Mouse (Mus musculus): ENCODE data around the gene Cyth4. TPM values are rescaled to one million over a fixed set of nuclear protein-coding genes. Genes with fewer than 3 reads are reported as not detected.

Gene Cyth4
- polyA plus RNA-seq, 1 experiment from 2014 or later, result 1.6 TPM

- Histone ChIP-seq H3K4me3 (ENCODE audit: low read depth, low read length) (no peak within 1 kb of the TSS), H3K27ac (ENCODE audit: low read depth, low read length) (no peak within 1 kb of the TSS), H3K9me3 (ENCODE audit: control insufficient read depth, low read length) (no peaks in the 10 kb centered on the region), H3K9ac (ENCODE audit: low read length) (no peak within 1 kb of the TSS; the same call in 1 of the 2 replicates), H3K4me2 (ENCODE audit: low read depth) (no peak within 1 kb of the TSS), H3K36me3 (ENCODE audit: control insufficient read depth, insufficient read depth, low read length) (no peaks in the 10 kb centered on the region), H3K27me3 (ENCODE audit: control insufficient read depth, insufficient read depth, low read length) (no peaks in the 10 kb centered on the region), H3K4me1 (ENCODE audit: control insufficient read depth, insufficient read depth, low read length) (no peaks in the 10 kb centered on the region)
- ATAC-seq (ENCODE audit: insufficient read depth, low FRiP score, low TSS enrichment), result no peak
- WGBS, result 82% methylated on average over 8 of the region's 8 CpGs
- DNase-seq (ENCODE audit: low spot score), result no peak
Measured at GRCm38 (mm10) chr15:78572658-78573397, 24.0 kb upstream of the Cyth4 start, which contains the start of gene Rac2. Gene Rac2, minus strand, starts transcription at chr15:78572783.

GRCm38 (mm10) chr15:78576284-78576810, 20.5 kb upstream of the Cyth4 start:
- WGBS, result 49% methylated on average over 4 of the region's 4 CpGs
- no peak overlapping the region for H3K4me3 ChIP-seq (ENCODE audit: low read depth, low read length)
- no peak overlapping the region for H3K27ac ChIP-seq (ENCODE audit: low read depth, low read length)
- ATAC-seq (ENCODE audit: insufficient read depth, low FRiP score, low TSS enrichment) (no peak), DNase-seq (ENCODE audit: low spot score) (no peak)
- H3K36me3 ChIP-seq (ENCODE audit: control insufficient read depth, insufficient read depth, low read length), result no peaks in the 10 kb centered on the region
- no peaks in the 10 kb centered on the region for H3K27me3 ChIP-seq (ENCODE audit: control insufficient read depth, insufficient read depth, low read length)
- H3K9me3 ChIP-seq (ENCODE audit: control insufficient read depth, low read length), result no peaks in the 10 kb centered on the region
- H3K9ac ChIP-seq (ENCODE audit: low read length), result no peak overlapping the region
- H3K4me2 ChIP-seq (ENCODE audit: low read depth), result no peak overlapping the region
- peaks cover 3% of the 10 kb centered on the region; the same call in 1 of the 2 replicates for H3K4me1 ChIP-seq (ENCODE audit: control insufficient read depth, insufficient read depth, low read length)

GRCm38 (mm10) chr15:78583352-78583751, 13.5 kb upstream of the Cyth4 start:
- H3K4me2 ChIP-seq (ENCODE audit: low read depth), result no peak overlapping the region
- H3K4me1 ChIP-seq (ENCODE audit: control insufficient read depth, insufficient read depth, low read length), result peaks cover 3% of the 10 kb centered on the region; the same call in 1 of the 2 replicates
- 21% methylated on average over 11 of the region's 11 CpGs for WGBS
- H3K27ac ChIP-seq (ENCODE audit: low read depth, low read length), result no peak overlapping the region
- no peaks in the 10 kb centered on the region for H3K36me3 ChIP-seq (ENCODE audit: control insufficient read depth, insufficient read depth, low read length)
- no peak overlapping the region for H3K4me3 ChIP-seq (ENCODE audit: low read depth, low read length)
- H3K9me3 ChIP-seq (ENCODE audit: control insufficient read depth, low read length), result no peaks in the 10 kb centered on the region
- H3K27me3 ChIP-seq (ENCODE audit: control insufficient read depth, insufficient read depth, low read length), result no peaks in the 10 kb centered on the region
- no peak for DNase-seq (ENCODE audit: low spot score)
- ATAC-seq (ENCODE audit: insufficient read depth, low FRiP score, low TSS enrichment), result no peak
- no peak overlapping the region for H3K9ac ChIP-seq (ENCODE audit: low read length)

GRCm38 (mm10) chr15:78585404-78585803, 11.4 kb upstream of the Cyth4 start:
- no peaks in the 10 kb centered on the region for H3K27me3 ChIP-seq (ENCODE audit: control insufficient read depth, insufficient read depth, low read length)
- no peak overlapping the region for H3K27ac ChIP-seq (ENCODE audit: low read depth, low read length)
- H3K9ac ChIP-seq (ENCODE audit: low read length), result no peak overlapping the region
- DNase-seq (ENCODE audit: low spot score) (no peak), ATAC-seq (ENCODE audit: insufficient read depth, low FRiP score, low TSS enrichment) (no peak)
- H3K4me3 ChIP-seq (ENCODE audit: low read depth, low read length), result no peak overlapping the region
- WGBS, result 89% methylated on average over 7 of the region's 7 CpGs
- H3K4me1 ChIP-seq (ENCODE audit: control insufficient read depth, insufficient read depth, low read length), result no peaks in the 10 kb centered on the region
- no peak overlapping the region for H3K4me2 ChIP-seq (ENCODE audit: low read depth)
- H3K36me3 ChIP-seq (ENCODE audit: control insufficient read depth, insufficient read depth, low read length), result no peaks in the 10 kb centered on the region
- no peaks in the 10 kb centered on the region for H3K9me3 ChIP-seq (ENCODE audit: control insufficient read depth, low read length)

- WGBS, result 60% methylated on average over 18 of the region's 18 CpGs
- H3K4me1 ChIP-seq (ENCODE audit: control insufficient read depth, insufficient read depth, low read length), result no peaks in the 10 kb centered on the region
- H3K4me2 ChIP-seq (ENCODE audit: low read depth), result no peak overlapping the region
- H3K27ac ChIP-seq (ENCODE audit: low read depth, low read length), result no peak overlapping the region
- H3K9ac ChIP-seq (ENCODE audit: low read length), result no peak overlapping the region
- H3K4me3 ChIP-seq (ENCODE audit: low read depth, low read length), result no peak overlapping the region
- ATAC-seq (ENCODE audit: insufficient read depth, low FRiP score, low TSS enrichment) (peak; percentile 48), DNase-seq (ENCODE audit: low spot score) (peak; percentile 88)
- H3K9me3 ChIP-seq (ENCODE audit: control insufficient read depth, low read length), result no peaks in the 10 kb centered on the region
- no peaks in the 10 kb centered on the region for H3K36me3 ChIP-seq (ENCODE audit: control insufficient read depth, insufficient read depth, low read length)
- H3K27me3 ChIP-seq (ENCODE audit: control insufficient read depth, insufficient read depth, low read length), result no peaks in the 10 kb centered on the region
Measured at GRCm38 (mm10) chr15:78587050-78587994, 9.5 kb upstream of the Cyth4 start.

GRCm38 (mm10) chr15:78588049-78588448, 8.8 kb upstream of the Cyth4 start:
- Histone ChIP-seq H3K27ac (ENCODE audit: low read depth, low read length) (no peak overlapping the region), H3K9ac (ENCODE audit: low read length) (no peak overlapping the region), H3K4me3 (ENCODE audit: low read depth, low read length) (no peak overlapping the region), H3K9me3 (ENCODE audit: control insufficient read depth, low read length) (no peaks in the 10 kb centered on the region), H3K4me2 (ENCODE audit: low read depth) (no peak overlapping the region), H3K4me1 (ENCODE audit: control insufficient read depth, insufficient read depth, low read length) (no peaks in the 10 kb centered on the region), H3K36me3 (ENCODE audit: control insufficient read depth, insufficient read depth, low read length) (no peaks in the 10 kb centered on the region), H3K27me3 (ENCODE audit: control insufficient read depth, insufficient read depth, low read length) (no peaks in the 10 kb centered on the region)
- no peak for DNase-seq (ENCODE audit: low spot score)
- 87% methylated on average over 4 of the region's 4 CpGs for WGBS
- ATAC-seq (ENCODE audit: insufficient read depth, low FRiP score, low TSS enrichment), result no peak

GRCm38 (mm10) chr15:78588900-78589299, 7.9 kb upstream of the Cyth4 start:
- 84% methylated on average over 4 of the region's 4 CpGs for WGBS
- H3K27me3 ChIP-seq (ENCODE audit: control insufficient read depth, insufficient read depth, low read length), result no peaks in the 10 kb centered on the region
- H3K4me3 ChIP-seq (ENCODE audit: low read depth, low read length), result no peak overlapping the region
- no peaks in the 10 kb centered on the region for H3K9me3 ChIP-seq (ENCODE audit: control insufficient read depth, low read length)
- no peak overlapping the region for H3K27ac ChIP-seq (ENCODE audit: low read depth, low read length)
- no peaks in the 10 kb centered on the region for H3K36me3 ChIP-seq (ENCODE audit: control insufficient read depth, insufficient read depth, low read length)
- no peaks in the 10 kb centered on the region for H3K4me1 ChIP-seq (ENCODE audit: control insufficient read depth, insufficient read depth, low read length)
- no peak overlapping the region for H3K9ac ChIP-seq (ENCODE audit: low read length)
- ATAC-seq (ENCODE audit: insufficient read depth, low FRiP score, low TSS enrichment) (no peak), DNase-seq (ENCODE audit: low spot score) (no peak)
- H3K4me2 ChIP-seq (ENCODE audit: low read depth), result no peak overlapping the region

- WGBS, result 79% methylated on average over 6 of the region's 6 CpGs
- DNase-seq (ENCODE audit: low spot score), result no peak
- Histone ChIP-seq H3K9ac (ENCODE audit: low read length) (no peak overlapping the region), H3K36me3 (ENCODE audit: control insufficient read depth, insufficient read depth, low read length) (no peaks in the 10 kb centered on the region), H3K27ac (ENCODE audit: low read depth, low read length) (no peak overlapping the region), H3K9me3 (ENCODE audit: control insufficient read depth, low read length) (no peaks in the 10 kb centered on the region), H3K27me3 (ENCODE audit: control insufficient read depth, insufficient read depth, low read length) (no peaks in the 10 kb centered on the region), H3K4me2 (ENCODE audit: low read depth) (no peak overlapping the region), H3K4me3 (ENCODE audit: low read depth, low read length) (no peak overlapping the region), H3K4me1 (ENCODE audit: control insufficient read depth, insufficient read depth, low read length) (no peaks in the 10 kb centered on the region)
- no peak for ATAC-seq (ENCODE audit: insufficient read depth, low FRiP score, low TSS enrichment)
Measured at GRCm38 (mm10) chr15:78589936-78590335, 6.9 kb upstream of the Cyth4 start.

Data from neural tube, embryonic 11.5 days (tissue).